Mouse (Mus musculus) myocyte (in vitro differentiated cells): ENCODE data around the gene Serpinb1a. TPM values are rescaled to one million over a fixed set of nuclear protein-coding genes. Genes with fewer than 3 reads are reported as not detected.

Source experiments
- H3K27me3 ChIP-seq: one replicate; pipeline ENCODE4 v1.6.1; 2011; ENCODE audit not compliant: control insufficient read depth, insufficient read depth, insufficient read length
- H3K36me3 ChIP-seq: one replicate; pipeline ENCODE4 v1.6.1; 2011; ENCODE audit not compliant: control insufficient read depth, insufficient read depth
- H3K4me2 ChIP-seq: one replicate; pipeline ENCODE4 v1.6.1; 2011; ENCODE audit warnings: low read depth, control low read depth
- H3K4me3 ChIP-seq: one replicate; pipeline ENCODE4 v1.5.1; 2011; ENCODE audit warnings: mild to moderate bottlenecking, control low read depth, moderate library complexity
- H3K79me2 ChIP-seq: one replicate; pipeline ENCODE4 v1.6.1; 2011; ENCODE audit not compliant: control insufficient read depth, insufficient read depth
- H3ac ChIP-seq: one replicate; pipeline ENCODE4 v1.6.1; 2011; ENCODE audit not compliant: control insufficient read depth, insufficient read length
- CEBPB ChIP-seq: IDR thresholded peaks from 2 replicates; pipeline ENCODE4 v1.6.1; 2011; ENCODE audit warnings: mild to moderate bottlenecking, moderate library complexity; ENCODE audit not compliant: poor library complexity, insufficient read depth, severe bottlenecking
- E2F4 ChIP-seq: IDR thresholded peaks from one replicate; pipeline ENCODE4 v1.6.1; 2011; ENCODE audit warnings: mild to moderate bottlenecking, control low read depth, moderate library complexity; ENCODE audit not compliant: insufficient read depth
- MAX ChIP-seq: IDR thresholded peaks from one replicate; pipeline ENCODE4 v1.6.1; 2011; ENCODE audit warnings: low read depth, mild to moderate bottlenecking, control low read depth
- MYOD1 ChIP-seq, 3 experiments: IDR thresholded peaks; one replicate each; pipeline ENCODE4 v1.6.1; 2011; ENCODE audit warnings: control low read depth in 2 of 3, low read depth in 2 of 3, mild to moderate bottlenecking in 2 of 3, moderate library complexity in 1 of 3; ENCODE audit not compliant: insufficient read length in 2 of 3, control insufficient read depth in 1 of 3
- MYOG ChIP-seq, 3 experiments: IDR thresholded peaks; one replicate each; pipeline ENCODE4 v1.6.1; 2011; ENCODE audit warnings: control low read depth in 2 of 3, low read depth in 2 of 3, mild to moderate bottlenecking in 2 of 3; ENCODE audit not compliant: insufficient read length in 2 of 3, control insufficient read depth in 1 of 3, insufficient read depth in 1 of 3
- POLR2A ChIP-seq: IDR thresholded peaks from one replicate; pipeline ENCODE4 v1.6.1; 2011; ENCODE audit warnings: low read depth, mild to moderate bottlenecking, control low read depth, moderate library complexity; ENCODE audit not compliant: insufficient read length
- POLR2AphosphoS2 ChIP-seq: IDR thresholded peaks from one replicate; pipeline ENCODE4 v1.6.1; 2011; ENCODE audit warnings: low read depth, control low read depth; ENCODE audit not compliant: insufficient read length
- REST ChIP-seq: IDR thresholded peaks from one replicate; pipeline ENCODE4 v1.6.1; 2011; ENCODE audit warnings: mild to moderate bottlenecking, control low read depth, moderate library complexity; ENCODE audit not compliant: insufficient read depth, insufficient read length
- SRF ChIP-seq: IDR thresholded peaks from one replicate; pipeline ENCODE4 v1.6.1; 2011; ENCODE audit warnings: low read depth; ENCODE audit not compliant: control insufficient read depth, insufficient read length
- TCF12 ChIP-seq: IDR thresholded peaks from one replicate; pipeline ENCODE4 v1.6.1; 2011; ENCODE audit warnings: mild to moderate bottlenecking, control low read depth; ENCODE audit not compliant: poor library complexity, insufficient read depth, severe bottlenecking
- TCF3 ChIP-seq: IDR thresholded peaks from one replicate; pipeline ENCODE4 v1.6.1; 2011; ENCODE audit warnings: low read depth, control low read depth; ENCODE audit not compliant: insufficient read length
- USF1 ChIP-seq: IDR thresholded peaks from one replicate; pipeline ENCODE4 v1.6.1; 2011; ENCODE audit warnings: low read depth, mild to moderate bottlenecking, control low read depth, moderate library complexity
- polyA plus RNA-seq: library from polyadenylated mRNA; unstranded; fragments of >200 nt; fragmentation: generic; extraction: Trizol; gene quantifications from one replicate; pipeline ENCODE4 v1.2.1, GENCODE M21; 2012; ENCODE audit warnings: missing spikeins

The Serpinb1a gene
- polyA plus RNA-seq, 1 experiment: 85.1 TPM

GRCm38 (mm10) chr13:32839314-32839713 is 11.7 kb downstream of the Serpinb1a start:
- TF ChIP-seq MYOD1 (IDR thresholded peaks at IDR 0.05; ENCODE audit: control insufficient read depth in 1 of 3, insufficient read length in 2 of 3, low read depth in 2 of 3) (no peak), POLR2A (no peak), MAX (no peak), POLR2AphosphoS2 (no peak), SRF (no peak), TCF12 (no peak), E2F4 (no peak), USF1 (no peak), CEBPB (no peak), REST (no peak), TCF3 (no peak), MYOG (IDR thresholded peaks at IDR 0.05; ENCODE audit: control insufficient read depth in 1 of 3, insufficient read depth in 1 of 3, insufficient read length in 2 of 3, low read depth in 2 of 3) (no peak)
- Histone ChIP-seq H3K36me3 (peaks cover 5% of the 10 kb centered on the region), H3K4me3 (no peak overlapping the region), H3K27me3 (no peaks in the 10 kb centered on the region), H3K4me2 (no peak overlapping the region), H3ac (no peak overlapping the region), H3K79me2 (no peaks in the 10 kb centered on the region)

- Histone ChIP-seq H3K27me3 (no peaks in the 10 kb centered on the region), H3K79me2 (no peaks in the 10 kb centered on the region), H3K4me3 (no peak overlapping the region), H3K36me3 (no peaks in the 10 kb centered on the region), H3ac (no peak overlapping the region), H3K4me2 (no peak overlapping the region)
- TF ChIP-seq MYOD1 (IDR thresholded peaks at IDR 0.05; ENCODE audit: control insufficient read depth in 1 of 3, insufficient read length in 2 of 3, low read depth in 2 of 3) (no peak), SRF (no peak)
Observed at GRCm38 (mm10) chr13:32834513-32834912, 16.5 kb downstream of the Serpinb1a start.

GRCm38 (mm10) chr13:32833237-32833636 is 17.7 kb downstream of the Serpinb1a start:
- TF ChIP-seq TCF3 (no peak), SRF (no peak), TCF12 (no peak), POLR2A (no peak), MYOG (IDR thresholded peaks at IDR 0.05; ENCODE audit: control insufficient read depth in 1 of 3, insufficient read depth in 1 of 3, insufficient read length in 2 of 3, low read depth in 2 of 3) (no peak), POLR2AphosphoS2 (no peak), MAX (no peak), CEBPB (no peak), REST (no peak), E2F4 (no peak), USF1 (no peak)
- H3K27me3 ChIP-seq: no peaks in the 10 kb centered on the region
- no peak overlapping the region for H3K4me2 ChIP-seq
- no peak overlapping the region for H3ac ChIP-seq
- no peak overlapping the region for H3K4me3 ChIP-seq
- H3K79me2 ChIP-seq: no peaks in the 10 kb centered on the region
- H3K36me3 ChIP-seq: no peaks in the 10 kb centered on the region

GRCm38 (mm10) chr13:32832776-32833175 is 18.2 kb downstream of the Serpinb1a start:
- H3K4me2 ChIP-seq: no peak overlapping the region
- TF ChIP-seq MYOG (IDR thresholded peaks at IDR 0.05; ENCODE audit: control insufficient read depth in 1 of 3, insufficient read depth in 1 of 3, insufficient read length in 2 of 3, low read depth in 2 of 3) (no peak), E2F4 (no peak), REST (no peak), CEBPB (no peak), SRF (no peak), TCF3 (no peak), POLR2AphosphoS2 (no peak), TCF12 (no peak), MAX (no peak), POLR2A (no peak), MYOD1 (IDR thresholded peaks at IDR 0.05; ENCODE audit: control insufficient read depth in 1 of 3, insufficient read length in 2 of 3, low read depth in 2 of 3) (no peak), USF1 (no peak)
- no peaks in the 10 kb centered on the region for H3K79me2 ChIP-seq
- no peaks in the 10 kb centered on the region for H3K36me3 ChIP-seq
- no peak overlapping the region for H3K4me3 ChIP-seq
- H3K27me3 ChIP-seq: no peaks in the 10 kb centered on the region
- no peak overlapping the region for H3ac ChIP-seq
